ENCODE assay signal across 26 mouse cellular contexts in genomic region chr12:13174022-13174421, GRCm38 (mm10).
A peak's percentile ranks its signal among the peaks of the same experiment; 100 is the strongest.
DNase-seq lines count a peak whose midpoint lies in the region; ATAC-seq lines count a peak whose summit lies in the region.
"Had no signal": no experiment of that assay in that cellular context is flagged by ENCODE, and none has a peak within 500 bp of the region (broad histone marks: within the 10 kb centered on the region; RNA-seq: fewer than 3 reads in every experiment).

No protein-coding gene starts in this region.

- no peak overlapping the region for H3K9ac ChIP-seq in forebrain, embryonic 16.5 days (replicated peaks; ENCODE audit: low read depth, low read length)
- H3K9ac ChIP-seq in kidney, embryonic 15.5 days, result no peak overlapping the region
- H3K9ac ChIP-seq in kidney, embryonic 16.5 days (replicated peaks; ENCODE audit: low read length), result no peak overlapping the region
- no peak overlapping the region for H3K9ac ChIP-seq in limb, embryonic 13.5 days
- no peak overlapping the region for H3K9ac ChIP-seq in midbrain, embryonic 13.5 days (replicated peaks)
- no peak overlapping the region for H3K9ac ChIP-seq in midbrain, embryonic 16.5 days (ENCODE audit: low read depth, low read length)
- H3K9ac ChIP-seq: embryonic facial prominence, embryonic 12.5 days; embryonic facial prominence, embryonic 15.5 days; forebrain, embryonic 13.5 days; forebrain, postnatal 0 days; heart, embryonic 13.5 days; hindbrain, embryonic 14.5 days had no signal

- no peaks in the 10 kb centered on the region for H3K27me3 ChIP-seq in forebrain, embryonic 10.5 days (ENCODE audit: poor library complexity, severe bottlenecking)
- H3K27me3 ChIP-seq in forebrain, embryonic 16.5 days (replicated peaks; ENCODE audit: control insufficient read depth, insufficient read depth, low read length), result no peaks in the 10 kb centered on the region
- H3K27me3 ChIP-seq in kidney, embryonic 15.5 days, result no peaks in the 10 kb centered on the region
- no peaks in the 10 kb centered on the region for H3K27me3 ChIP-seq in kidney, embryonic 16.5 days (ENCODE audit: insufficient read depth, low read length)
- no peaks in the 10 kb centered on the region; the same call in 1 of the 2 replicates for H3K27me3 ChIP-seq in limb, embryonic 13.5 days
- no peaks in the 10 kb centered on the region for H3K27me3 ChIP-seq in midbrain, embryonic 13.5 days
- no peaks in the 10 kb centered on the region for H3K27me3 ChIP-seq in midbrain, embryonic 16.5 days (ENCODE audit: control insufficient read depth, insufficient read depth, low read depth, low read length)
- H3K27me3 ChIP-seq: embryonic facial prominence, embryonic 12.5 days; embryonic facial prominence, embryonic 15.5 days; forebrain, embryonic 13.5 days; heart, embryonic 13.5 days had no signal

- DNase-seq in forebrain, embryonic 10.5 days (ENCODE audit: extremely low spot score, low spot score), result no peak
- DNase-seq in left cerebral cortex, postnatal 36 days (ENCODE audit: low spot score in 2 of 2), result no peak
- DNase-seq: adrenal gland, adult 8-10 months; adrenal gland, postnatal 25 days; cerebellum, adult 11-12 months; cerebellum, adult 8-10 months; cerebellum, postnatal 10 days; forebrain, postnatal 0 days; gastrocnemius, adult 2 months; gastrocnemius, postnatal 14 days; heart, adult 18-20 months; heart, postnatal 14 days; heart, postnatal 4 days had no signal

- 0 out of 2 replicates have a peak overlapping the region, but pooled peaks have one; percentile 6 for H3K27ac ChIP-seq in forebrain, embryonic 10.5 days
- no peak overlapping the region for H3K27ac ChIP-seq in forebrain, embryonic 16.5 days (ENCODE audit: low read length)
- 0 out of 2 replicates have a peak overlapping the region, but pooled peaks have one; percentile 6 for H3K27ac ChIP-seq in kidney, embryonic 15.5 days
- H3K27ac ChIP-seq in kidney, embryonic 16.5 days (ENCODE audit: low read length), result no peak overlapping the region
- peak overlapping the region; percentile 29; the same call in 1 of the 2 replicates for H3K27ac ChIP-seq in limb, embryonic 13.5 days
- H3K27ac ChIP-seq in midbrain, embryonic 13.5 days, result no peak overlapping the region
- H3K27ac ChIP-seq in midbrain, embryonic 16.5 days (ENCODE audit: low read length), result no peak overlapping the region
- H3K27ac ChIP-seq: embryonic facial prominence, embryonic 12.5 days; embryonic facial prominence, embryonic 15.5 days; forebrain, embryonic 13.5 days; gastrocnemius, adult 2 months; heart, embryonic 13.5 days; hindbrain, embryonic 14.5 days; hindbrain, postnatal 0 days had no signal

- H3K9me3 ChIP-seq in forebrain, embryonic 10.5 days, result no peaks in the 10 kb centered on the region
- H3K9me3 ChIP-seq in forebrain, embryonic 16.5 days (ENCODE audit: control insufficient read depth, low read length), result no peaks in the 10 kb centered on the region
- H3K9me3 ChIP-seq in kidney, embryonic 15.5 days (replicated peaks), result no peaks in the 10 kb centered on the region
- H3K9me3 ChIP-seq in kidney, embryonic 16.5 days (ENCODE audit: low read length), result no peaks in the 10 kb centered on the region
- H3K9me3 ChIP-seq in limb, embryonic 13.5 days, result no peaks in the 10 kb centered on the region
- no peaks in the 10 kb centered on the region for H3K9me3 ChIP-seq in midbrain, embryonic 13.5 days
- H3K9me3 ChIP-seq in midbrain, embryonic 16.5 days (replicated peaks; ENCODE audit: control insufficient read depth, low read length, poor library complexity, severe bottlenecking), result no peaks in the 10 kb centered on the region
- H3K9me3 ChIP-seq: embryonic facial prominence, embryonic 12.5 days; embryonic facial prominence, embryonic 15.5 days; forebrain, embryonic 13.5 days; heart, embryonic 13.5 days had no signal

- H3K4me1 ChIP-seq in forebrain, embryonic 10.5 days, result peaks cover 37% of the 10 kb centered on the region
- no peaks in the 10 kb centered on the region for H3K4me1 ChIP-seq in forebrain, embryonic 16.5 days (replicated peaks; ENCODE audit: control insufficient read depth, insufficient read depth, low read length)
- H3K4me1 ChIP-seq in kidney, embryonic 15.5 days, result peaks cover 33% of the 10 kb centered on the region
- peaks cover 23% of the 10 kb centered on the region for H3K4me1 ChIP-seq in kidney, embryonic 16.5 days (ENCODE audit: insufficient read depth, low read length)
- peaks cover 45% of the 10 kb centered on the region for H3K4me1 ChIP-seq in limb, embryonic 13.5 days
- no peaks in the 10 kb centered on the region for H3K4me1 ChIP-seq in midbrain, embryonic 13.5 days (replicated peaks)
- no peaks in the 10 kb centered on the region for H3K4me1 ChIP-seq in midbrain, embryonic 16.5 days (ENCODE audit: control insufficient read depth, insufficient read depth, low read length)
- H3K4me1 ChIP-seq: forebrain, embryonic 13.5 days had no signal

- WGBS in forebrain, embryonic 10.5 days, result 80% methylated on average over 6 of the region's 6 CpGs
- 28% methylated on average over 6 of the region's 6 CpGs for WGBS in forebrain, embryonic 16.5 days
- WGBS in kidney, embryonic 15.5 days, result 41% methylated on average over 6 of the region's 6 CpGs
- 41% methylated on average over 6 of the region's 6 CpGs for WGBS in kidney, embryonic 16.5 days
- 15% methylated on average over 6 of the region's 6 CpGs for WGBS in limb, embryonic 13.5 days
- 65% methylated on average over 6 of the region's 6 CpGs for WGBS in midbrain, embryonic 13.5 days
- 60% methylated on average over 6 of the region's 6 CpGs for WGBS in midbrain, embryonic 16.5 days

- H3K36me3 ChIP-seq in forebrain, embryonic 10.5 days (replicated peaks), result no peaks in the 10 kb centered on the region
- H3K36me3 ChIP-seq in forebrain, embryonic 16.5 days (ENCODE audit: control insufficient read depth, insufficient read depth), result no peaks in the 10 kb centered on the region
- no peaks in the 10 kb centered on the region for H3K36me3 ChIP-seq in kidney, embryonic 15.5 days
- H3K36me3 ChIP-seq in kidney, embryonic 16.5 days (ENCODE audit: insufficient read depth, low read length), result no peaks in the 10 kb centered on the region
- H3K36me3 ChIP-seq in limb, embryonic 13.5 days, result no peaks in the 10 kb centered on the region
- no peaks in the 10 kb centered on the region for H3K36me3 ChIP-seq in midbrain, embryonic 13.5 days
- no peaks in the 10 kb centered on the region for H3K36me3 ChIP-seq in midbrain, embryonic 16.5 days (ENCODE audit: control insufficient read depth, insufficient read depth, low read length)
- H3K36me3 ChIP-seq: embryonic facial prominence, embryonic 12.5 days; embryonic facial prominence, embryonic 15.5 days; heart, embryonic 13.5 days had no signal

- no peak overlapping the region for H3K4me3 ChIP-seq in forebrain, embryonic 10.5 days
- no peak overlapping the region for H3K4me3 ChIP-seq in forebrain, embryonic 16.5 days (replicated peaks; ENCODE audit: low read length)
- no peak overlapping the region for H3K4me3 ChIP-seq in kidney, embryonic 15.5 days (replicated peaks)
- no peak overlapping the region for H3K4me3 ChIP-seq in kidney, embryonic 16.5 days (ENCODE audit: low read length)
- H3K4me3 ChIP-seq in limb, embryonic 13.5 days, result no peak overlapping the region
- no peak overlapping the region for H3K4me3 ChIP-seq in midbrain, embryonic 13.5 days (replicated peaks)
- H3K4me3 ChIP-seq in midbrain, embryonic 16.5 days (ENCODE audit: low read depth, low read length), result no peak overlapping the region
- H3K4me3 ChIP-seq: embryonic facial prominence, embryonic 12.5 days; embryonic facial prominence, embryonic 15.5 days; forebrain, embryonic 13.5 days; gastrocnemius, adult 2 months; heart, embryonic 13.5 days had no signal

- intact Hi-C loops in left cerebral cortex, postnatal 36 days (cut with DNase I), result no loop called here

- H3K4me2 ChIP-seq in forebrain, embryonic 16.5 days (ENCODE audit: low read length), result no peak overlapping the region
- H3K4me2 ChIP-seq in kidney, embryonic 15.5 days, result no peak overlapping the region
- no peak overlapping the region for H3K4me2 ChIP-seq in kidney, embryonic 16.5 days (replicated peaks; ENCODE audit: low read depth, low read length)
- 0 out of 2 replicates have a peak overlapping the region, but pooled peaks have one; percentile 4 for H3K4me2 ChIP-seq in limb, embryonic 13.5 days (replicated peaks)
- H3K4me2 ChIP-seq in midbrain, embryonic 13.5 days (replicated peaks), result no peak overlapping the region
- no peak overlapping the region for H3K4me2 ChIP-seq in midbrain, embryonic 16.5 days (ENCODE audit: low read length)
- H3K4me2 ChIP-seq: embryonic facial prominence, embryonic 12.5 days; embryonic facial prominence, embryonic 15.5 days; forebrain, embryonic 13.5 days; heart, embryonic 13.5 days; hindbrain, embryonic 14.5 days had no signal

- no peak for ATAC-seq in forebrain, embryonic 16.5 days
- no peak for ATAC-seq in kidney, embryonic 15.5 days (replicated peaks; ENCODE audit: low FRiP score)
- no peak for ATAC-seq in kidney, embryonic 16.5 days (ENCODE audit: low FRiP score, low TSS enrichment)
- peak; percentile 83 for ATAC-seq in limb, embryonic 13.5 days (ENCODE audit: low FRiP score, low read depth)
- ATAC-seq in midbrain, embryonic 13.5 days, result no peak
- ATAC-seq in midbrain, embryonic 16.5 days, result no peak
- ATAC-seq: activated CD4-positive, CD25-positive, alpha-beta regulatory T cell, adult 4 months; forebrain, embryonic 13.5 days; forebrain, postnatal 0 days; hindbrain, postnatal 0 days had no signal

Comparison
In these comparisons a context has a peak if more than half of its experiments do, and no peak if none do; other contexts are left out.
1. H3K27ac ChIP-seq: peak in forebrain, embryonic 10.5 days (single experiment), kidney, embryonic 15.5 days (single experiment) and limb, embryonic 13.5 days (single experiment); none in forebrain, embryonic 16.5 days (single experiment), kidney, embryonic 16.5 days (single experiment), midbrain, embryonic 13.5 days (single experiment) and midbrain, embryonic 16.5 days (single experiment).